Mouse (Mus musculus) kidney, adult 2 months (tissue): ENCODE measurements around the gene Yif1b.

ENCODE experiments used
- CTCF ChIP-seq: fragments of 200-500 bp; conservative IDR thresholded peaks from 2 replicates; pipeline ENCODE4 v1.5.1; 2011; ENCODE audit warnings: low read depth, mild to moderate bottlenecking, control low read depth, low read length, moderate library complexity, mixed read lengths; ENCODE audit not compliant: insufficient read depth, insufficient read length
- POLR2A ChIP-seq: fragments of 200-500 bp; IDR thresholded peaks from one replicate; pipeline ENCODE4 v1.6.1; 2011; ENCODE audit warnings: low read depth, low read length, control low read depth

DNA sequence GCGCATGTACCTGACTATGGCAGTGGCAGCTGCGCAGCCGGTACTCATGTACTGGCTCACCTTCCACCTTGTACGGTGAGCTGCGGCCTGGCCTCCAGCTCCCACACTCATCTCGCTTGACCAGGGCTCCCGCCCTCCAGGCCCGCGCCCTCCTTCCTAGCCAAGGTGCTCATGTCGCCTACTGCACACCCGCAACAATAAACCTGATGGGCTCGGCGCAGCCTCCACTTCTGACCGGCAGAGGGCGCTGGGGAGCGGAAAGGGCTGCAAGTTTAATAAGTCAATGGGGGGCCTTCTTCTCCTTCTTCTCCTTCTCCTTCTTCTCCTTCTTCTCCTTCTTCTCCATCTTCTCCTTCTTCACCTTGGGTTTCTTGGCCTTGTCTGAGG is 9.2 kb downstream of the Yif1b start:
- peak; percentile 79 for TF ChIP-seq CTCF
- no peak for TF ChIP-seq POLR2A
